Mouse (Mus musculus) heart, postnatal 0 days (tissue): ENCODE data around the gene Peg3.

Experiments used
- CTCF ChIP-seq: IDR thresholded peaks from 2 replicates; pipeline ENCODE4 v1.5.1; 2016; ENCODE audit warnings: antibody characterized with exemption, control low read depth, low read depth
- EP300 ChIP-seq: IDR thresholded peaks from 2 replicates; pipeline ENCODE4 v1.6.1; 2016; ENCODE audit warnings: antibody characterized with exemption, low read depth

DNA sequence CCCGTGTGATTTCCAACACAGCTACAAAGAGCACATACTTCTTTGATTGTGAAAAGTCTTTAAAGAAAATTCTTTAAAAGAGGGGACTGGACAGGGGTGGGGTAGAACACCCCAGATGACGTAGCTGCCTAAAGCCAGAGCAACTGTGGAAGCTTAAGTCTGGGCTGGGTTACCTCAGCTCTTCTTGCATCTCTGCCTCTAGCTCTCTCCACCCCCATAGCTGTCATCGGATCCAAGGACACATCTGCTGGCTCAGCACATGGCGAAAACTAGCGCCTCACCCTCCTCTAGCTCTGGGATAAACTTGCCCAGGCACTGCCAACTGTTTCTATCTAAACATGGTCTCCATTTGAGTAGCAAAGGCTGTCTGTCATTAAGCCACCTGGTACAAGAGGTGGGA is 35.0 kb upstream of the Peg3 start:
- TF ChIP-seq CTCF (no peak), EP300 (no peak)
